Mouse (Mus musculus) kidney, postnatal 0 days (tissue): ENCODE data around the gene Eef2k. TPM values are rescaled to one million over a fixed set of nuclear protein-coding genes. Genes with fewer than 3 reads are reported as not detected.
A peak's percentile ranks its signal among the peaks of the same experiment; 100 is the strongest.

Source experiments
- ATAC-seq: fragments of 200-750 bp; cut with Nextera tagmentation; replicated peaks from 2 replicates; pipeline ENCODE4 v1.8.0; 2017; ENCODE audit warnings: low read depth, moderate number of reproducible peaks, moderate TSS enrichment, moderate library complexity; ENCODE audit not compliant: low FRiP score
- DNase-seq: peaks from one replicate; pipeline ENCODE4 v3.0.0-alpha.2; 2016; ENCODE audit warnings: low spot score
- H3K27ac ChIP-seq: fragments of 300-500 bp; sonication (generic); 2 replicates; pipeline ENCODE4 v1.5.1; 2014; ENCODE audit warnings: mild to moderate bottlenecking
- H3K27me3 ChIP-seq: fragments of 300-500 bp; sonication (generic); 2 replicates; pipeline ENCODE4 v1.6.1; 2014; ENCODE audit warnings: low read length, mixed read lengths; ENCODE audit not compliant: insufficient read depth
- H3K36me3 ChIP-seq: fragments of 300-500 bp; sonication (generic); 2 replicates; pipeline ENCODE4 v1.6.1; 2014; ENCODE audit warnings: low read length, mixed read lengths; ENCODE audit not compliant: insufficient read depth
- H3K4me1 ChIP-seq: fragments of 300-500 bp; sonication (generic); replicated peaks from 2 replicates; pipeline ENCODE4 v1.6.1; 2014; ENCODE audit warnings: antibody characterized with exemption, low read length, mixed read lengths; ENCODE audit not compliant: insufficient read depth
- H3K4me2 ChIP-seq: fragments of 300-500 bp; sonication (generic); 2 replicates; pipeline ENCODE4 v1.6.1; 2014; ENCODE audit warnings: mild to moderate bottlenecking, low read length, moderate library complexity, mixed read lengths
- H3K4me3 ChIP-seq: fragments of 300-500 bp; sonication (generic); replicated peaks from 2 replicates; pipeline ENCODE4 v1.5.1; 2014; ENCODE audit warnings: low read depth, low read length
- H3K9ac ChIP-seq: fragments of 300-500 bp; sonication (generic); 2 replicates; pipeline ENCODE4 v1.6.1; 2014; ENCODE audit warnings: low read depth, low read length
- H3K9me3 ChIP-seq: fragments of 300-500 bp; sonication (generic); replicated peaks from 2 replicates; pipeline ENCODE4 v1.6.1; 2016; ENCODE audit warnings: low read length, inconsistent platforms, mixed read lengths
- CTCF ChIP-seq: IDR thresholded peaks from 2 replicates; pipeline ENCODE4 v1.5.1; 2016; ENCODE audit warnings: antibody characterized with exemption, low read depth, mild to moderate bottlenecking, moderate library complexity
- WGBS: fragments of 180-500 bp; shearing (Covaris S2); extraction: QIAGEN DNeasy Blood & Tissue Kit; methylation state at CpG from one replicate; pipeline ENCODE4 v1.1.7; 2014; 5-methylcytosine and 5-hydroxymethylcytosine counted together
- polyA plus RNA-seq: library from polyadenylated mRNA; unstranded; fragments of >200 nt; fragmentation: Nextera tagmentation; extraction: Ambion mirVana; gene quantifications from 2 replicates; pipeline ENCODE4 v1.2.1, GENCODE M21; 2015

Eef2k gene
- polyA plus RNA-seq, 1 experiment from 2014 or later: 13.8 TPM

DNA sequence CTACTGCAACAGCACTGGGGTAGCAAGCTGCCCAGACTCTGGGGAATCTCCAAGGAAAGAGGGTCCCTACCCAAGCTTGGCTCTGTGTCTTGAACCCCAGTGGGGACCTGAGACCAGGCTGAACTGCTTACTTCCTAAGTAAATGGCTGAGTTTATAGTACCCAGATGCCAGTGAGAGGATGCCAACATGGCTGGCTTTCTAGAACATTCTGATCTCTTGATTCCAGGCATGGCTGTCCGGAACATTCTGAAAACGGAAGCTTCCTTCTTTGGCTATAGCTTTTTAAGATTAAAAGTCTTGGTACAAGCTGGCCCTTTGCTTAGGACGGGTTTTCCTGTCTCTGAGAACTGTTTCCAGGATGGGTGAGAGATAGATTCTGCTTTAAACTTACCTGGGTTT, 31.4 kb downstream of the Eef2k start:
- ATAC-seq (no peak), DNase-seq (no peak)
- H3K9ac ChIP-seq: no peak overlapping the region
- H3K4me2 ChIP-seq: no peak overlapping the region
- H3K27ac ChIP-seq: no peak overlapping the region
- no peaks in the 10 kb centered on the region for H3K36me3 ChIP-seq
- no peak for TF ChIP-seq CTCF
- H3K4me1 ChIP-seq: no peaks in the 10 kb centered on the region; the same call in 1 of the 2 replicates
- no peaks in the 10 kb centered on the region for H3K9me3 ChIP-seq
- H3K4me3 ChIP-seq: no peak overlapping the region
- H3K27me3 ChIP-seq: no peaks in the 10 kb centered on the region
- 96% methylated on average over 3 of the region's 3 CpGs for WGBS

GRCm38 (mm10) chr7:120874764-120875539, 32.3 kb downstream of the Eef2k start:
- no peak for TF ChIP-seq CTCF
- no peak; the same call in 1 of the 2 replicates for ATAC-seq
- WGBS: 79% methylated on average over 7 of the region's 7 CpGs

DNA sequence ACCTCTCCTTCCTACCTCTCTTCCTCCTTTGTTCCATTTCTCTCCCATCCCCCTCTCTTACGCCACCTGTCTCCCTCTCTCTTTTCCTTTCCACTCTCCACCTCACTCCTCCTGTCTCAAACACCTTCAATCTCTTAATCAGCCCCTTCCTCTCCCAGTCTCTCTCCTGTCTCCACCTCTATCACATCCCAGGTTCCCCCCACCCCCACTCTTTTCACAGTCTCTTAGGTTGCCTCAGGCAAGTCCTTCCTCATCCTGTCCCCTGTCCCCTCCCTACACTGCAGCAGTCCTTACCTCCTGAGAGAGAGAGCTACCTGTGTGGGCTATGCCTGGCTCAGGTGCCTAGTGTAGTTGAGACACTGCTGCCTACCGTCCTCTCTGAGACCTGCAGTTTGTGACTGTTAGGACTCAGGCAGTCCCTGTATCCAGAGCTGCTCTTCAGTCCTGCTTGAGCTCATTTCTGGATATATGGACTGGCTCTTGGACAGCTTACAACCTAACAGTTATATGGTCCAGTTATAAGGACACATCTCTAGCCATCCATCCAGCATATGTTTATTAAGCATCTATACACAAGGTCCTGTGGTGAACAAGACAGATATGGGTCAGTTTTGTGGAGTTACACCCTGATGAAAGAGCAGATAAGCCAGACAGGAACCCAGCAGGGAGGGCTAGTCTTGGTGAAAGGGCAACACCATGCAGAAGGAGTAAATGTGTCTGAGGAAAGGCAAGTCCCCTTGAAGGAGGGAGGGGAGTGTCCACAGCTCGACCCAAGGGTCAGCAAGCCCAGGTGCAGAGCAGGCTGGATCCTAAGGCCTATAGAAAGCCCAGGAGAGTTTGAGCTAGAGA, 33.1 kb downstream of the Eef2k start:
- no peaks in the 10 kb centered on the region for H3K27me3 ChIP-seq
- no peak; the same call in 1 of the 2 replicates for ATAC-seq
- no peak for DNase-seq
- H3K27ac ChIP-seq: 0 out of 2 replicates have a peak overlapping the region, but pooled peaks have one; percentile 19
- no peak overlapping the region for H3K9ac ChIP-seq
- peaks cover 3% of the 10 kb centered on the region; the same call in 1 of the 2 replicates for H3K36me3 ChIP-seq
- no peak overlapping the region for H3K4me3 ChIP-seq
- no peak; the same call in 1 of the 2 replicates for TF ChIP-seq CTCF
- 64% methylated on average over 3 of the region's 3 CpGs for WGBS
- H3K4me1 ChIP-seq: no peaks in the 10 kb centered on the region
- H3K9me3 ChIP-seq: no peaks in the 10 kb centered on the region
- H3K4me2 ChIP-seq: no peak overlapping the region

More at GRCm38 (mm10) chr7:120874764-120875539, 32.3 kb downstream of the Eef2k start:
- Histone ChIP-seq H3K27me3 (no peaks in the 10 kb centered on the region), H3K27ac (0 out of 2 replicates have a peak overlapping the region, but pooled peaks have one; percentile 19), H3K4me3 (no peak overlapping the region), H3K9me3 (no peaks in the 10 kb centered on the region), H3K4me1 (no peaks in the 10 kb centered on the region; the same call in 1 of the 2 replicates), H3K4me2 (no peak overlapping the region), H3K36me3 (no peaks in the 10 kb centered on the region), H3K9ac (no peak overlapping the region)
- no peak for DNase-seq

GRCm38 (mm10) chr7:120878271-120878670, 35.6 kb downstream of the Eef2k start:
- Histone ChIP-seq H3K36me3 (peaks cover 7% of the 10 kb centered on the region; the same call in 1 of the 2 replicates), H3K4me1 (no peaks in the 10 kb centered on the region), H3K27me3 (no peaks in the 10 kb centered on the region), H3K4me3 (no peak overlapping the region), H3K27ac (no peak overlapping the region), H3K9ac (no peak overlapping the region), H3K4me2 (no peak overlapping the region), H3K9me3 (no peaks in the 10 kb centered on the region)
- ATAC-seq (no peak), DNase-seq (no peak)
- 73% methylated on average over 6 of the region's 6 CpGs for WGBS
- no peak for TF ChIP-seq CTCF

DNA sequence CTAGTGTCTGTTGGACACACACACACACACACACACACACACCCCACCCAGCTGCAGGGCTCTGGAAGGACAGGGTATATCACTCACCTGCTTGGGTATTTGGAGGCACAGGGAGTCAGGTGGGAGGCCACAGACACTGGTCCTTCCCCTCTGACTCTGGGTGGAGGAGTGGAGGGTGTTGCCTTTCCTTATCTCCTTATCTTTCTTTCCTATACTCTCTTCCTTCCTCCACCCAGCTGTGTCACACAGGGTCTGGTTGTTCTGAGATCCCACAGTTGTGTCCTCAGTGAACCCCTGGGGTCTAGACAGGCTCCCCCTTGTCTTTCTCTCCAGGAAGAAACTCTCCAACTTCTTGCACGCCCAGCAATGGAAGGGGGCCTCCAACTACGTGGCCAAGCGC, 37.3 kb downstream of the Eef2k start:
- Histone ChIP-seq H3K27ac (no peak overlapping the region), H3K4me3 (no peak overlapping the region), H3K9me3 (no peaks in the 10 kb centered on the region), H3K27me3 (no peaks in the 10 kb centered on the region), H3K36me3 (peaks cover 11% of the 10 kb centered on the region), H3K4me1 (no peaks in the 10 kb centered on the region), H3K9ac (no peak overlapping the region), H3K4me2 (no peak overlapping the region)
- WGBS: 91% methylated on average over 3 of the region's 3 CpGs
- ATAC-seq (no peak), DNase-seq (no peak)
- no peak for TF ChIP-seq CTCF

DNA sequence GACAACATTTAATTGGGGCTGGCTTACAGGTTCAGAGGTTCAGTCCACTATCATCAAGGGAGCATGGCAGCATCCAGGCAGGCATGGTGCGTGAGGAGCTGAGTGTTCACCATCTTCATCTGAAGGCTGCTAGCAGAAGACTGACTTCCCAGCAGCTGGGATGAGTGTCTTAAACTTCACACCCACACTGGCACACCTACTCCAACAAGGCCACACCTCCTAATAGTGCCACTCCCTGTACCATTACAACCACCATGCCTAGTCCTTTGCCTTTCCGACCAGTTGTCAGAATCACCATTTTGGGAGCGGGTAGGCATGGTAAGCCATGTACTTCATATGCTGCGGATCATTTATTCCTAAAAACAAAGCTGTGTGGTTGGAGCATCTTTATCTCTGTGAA, 38.1 kb downstream of the Eef2k start:
- no peaks in the 10 kb centered on the region for H3K27me3 ChIP-seq

More for the DNA sequence above, 38.1 kb downstream of the Eef2k start:
- Histone ChIP-seq H3K9me3 (no peaks in the 10 kb centered on the region), H3K27ac (no peak overlapping the region), H3K9ac (no peak overlapping the region), H3K4me2 (no peak overlapping the region), H3K4me1 (no peaks in the 10 kb centered on the region), H3K4me3 (no peak overlapping the region), H3K36me3 (peaks cover 12% of the 10 kb centered on the region)
- WGBS: 96% methylated on average over 4 of the region's 4 CpGs
- TF ChIP-seq CTCF: no peak
- ATAC-seq: no peak
- DNase-seq: no peak
